Mouse (Mus musculus) testis, adult 2 months (tissue): Measurements from ENCODE around the gene Cpd.

Source experiments
- CTCF ChIP-seq: fragments of 200-500 bp; IDR thresholded peaks from 2 replicates; pipeline ENCODE4 v1.5.1; 2012; ENCODE audit warnings: low read depth, mild to moderate bottlenecking, inconsistent platforms, low read length, moderate library complexity; ENCODE audit not compliant: control insufficient read depth, insufficient read depth, insufficient replicate concordance
- POLR2A ChIP-seq: fragments of 200-500 bp; IDR thresholded peaks from 2 replicates; pipeline ENCODE4 v1.6.1; 2012; ENCODE audit warnings: low read depth, mild to moderate bottlenecking, inconsistent platforms, low read length, moderate library complexity; ENCODE audit not compliant: control insufficient read depth

GRCm38 (mm10) chr11:76834665-76835064 is 12.2 kb downstream of the Cpd start:
- TF ChIP-seq POLR2A (no peak), CTCF (no peak)
